Mouse (Mus musculus): Measurements from ENCODE around the gene Cilp2. TPM values are rescaled to one million over a fixed set of nuclear protein-coding genes. Genes with fewer than 3 reads are reported as not detected.

Gene Cilp2
- polyA plus RNA-seq, 1 experiment: 0.11 TPM

DNA sequence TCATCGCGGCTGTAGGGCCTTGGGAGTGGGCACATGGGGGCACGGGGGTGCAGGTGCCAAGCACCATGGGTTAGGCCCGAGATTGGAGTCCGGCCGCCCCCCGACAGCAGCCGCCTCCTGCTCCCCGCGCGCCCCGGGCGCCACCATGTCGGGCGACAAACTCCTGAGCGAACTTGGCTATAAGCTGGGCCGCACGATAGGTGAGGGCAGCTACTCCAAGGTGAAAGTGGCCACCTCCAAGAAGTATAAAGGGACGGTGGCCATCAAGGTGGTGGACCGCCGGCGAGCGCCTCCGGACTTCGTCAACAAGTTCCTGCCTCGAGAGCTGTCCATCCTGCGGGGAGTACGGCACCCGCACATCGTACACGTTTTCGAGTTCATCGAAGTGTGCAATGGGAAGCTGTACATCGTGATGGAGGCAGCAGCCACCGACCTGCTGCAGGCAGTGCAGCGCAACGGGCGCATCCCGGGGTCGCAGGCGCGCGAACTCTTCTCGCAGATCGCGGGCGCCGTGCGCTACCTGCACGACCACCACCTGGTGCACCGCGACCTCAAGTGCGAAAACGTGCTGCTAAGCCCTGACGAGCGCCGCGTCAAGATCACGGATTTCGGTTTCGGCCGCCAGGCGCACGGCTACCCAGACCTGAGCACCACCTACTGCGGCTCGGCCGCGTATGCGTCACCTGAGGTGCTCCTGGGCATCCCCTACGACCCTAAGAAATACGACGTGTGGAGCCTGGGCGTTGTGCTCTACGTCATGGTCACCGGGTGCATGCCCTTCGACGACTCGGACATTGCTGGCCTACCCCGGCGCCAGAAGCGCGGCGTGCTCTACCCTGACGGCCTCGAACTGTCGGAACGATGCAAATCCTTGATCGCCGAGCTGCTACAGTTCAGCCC is 14.9 kb upstream of the Cilp2 start, which contains the start of the genes Tssk6, Ndufa13 and Yjefn3:
TSS of gene Tssk6 (plus strand) at position 22 of the 900 bp plus-strand sequence.
TSS of gene Ndufa13 (minus strand) at position 396 of the 900 bp plus-strand sequence.
TSS of gene Yjefn3 (minus strand) at position 550 of the 900 bp plus-strand sequence.
- 4% methylated on average over 89 of the region's 89 CpGs for WGBS
- Histone ChIP-seq H3K36me3 (ENCODE audit: control insufficient read depth, insufficient read depth, low read length) (no peaks in the 10 kb centered on the region), H3K27me3 (ENCODE audit: control insufficient read depth, insufficient read depth, low read length) (no peaks in the 10 kb centered on the region), H3K4me3 (ENCODE audit: extremely low read depth, insufficient read depth, insufficient read length) (peak within 1 kb of the TSS; percentile 79), H3K27ac (ENCODE audit: insufficient read depth, low read length) (peak within 1 kb of the TSS; percentile 90), H3K4me1 (ENCODE audit: control insufficient read depth, insufficient read depth, insufficient read length) (peaks cover 11% of the 10 kb centered on the region)
- DNase-seq (ENCODE audit: low read depth in 1 of 2, low spot score in 2 of 2): peak in 1 of 2 experiments; percentile 24
- TF ChIP-seq POLR2A (IDR thresholded peaks at IDR 0.05; ENCODE audit: low read depth, low read length) (no peak), CTCF (IDR thresholded peaks at IDR 0.05; ENCODE audit: extremely low read depth, insufficient read depth, insufficient read length, insufficient replicate concordance) (no peak)

DNA sequence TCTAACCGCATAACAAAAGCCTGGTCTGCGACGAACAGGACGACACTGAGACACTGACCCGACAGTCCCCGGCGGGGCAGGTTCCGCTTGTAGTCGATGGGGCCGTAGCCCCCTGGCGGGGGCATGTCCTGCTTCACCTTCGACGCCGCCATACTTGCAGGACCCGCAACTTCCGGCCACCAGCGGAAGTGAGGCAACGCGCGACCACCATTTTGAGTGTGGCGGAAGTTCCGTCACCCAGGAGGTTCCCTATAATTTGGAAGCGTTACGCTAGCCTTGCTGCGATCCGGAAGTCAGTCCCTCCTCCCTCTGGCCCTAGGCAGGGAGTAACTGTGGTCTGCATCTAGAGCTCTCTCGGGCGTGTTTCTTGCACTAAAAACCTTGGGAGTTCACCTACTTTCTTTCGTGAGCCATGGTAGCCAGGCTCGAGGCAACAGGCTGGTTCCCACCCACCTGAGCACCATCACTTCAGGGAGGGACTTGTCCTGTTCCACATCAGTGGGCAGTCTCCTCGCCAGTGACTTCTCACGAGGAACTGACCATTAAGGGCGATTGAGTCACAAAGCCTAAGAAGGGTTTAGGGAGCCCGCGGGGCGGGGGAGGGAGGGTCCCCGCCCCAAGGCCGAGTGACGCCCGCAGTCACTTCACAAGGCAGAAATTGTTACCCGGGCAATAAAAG is 14.1 kb upstream of the Cilp2 start:
- H3K4me1 ChIP-seq (ENCODE audit: control insufficient read depth, insufficient read depth, insufficient read length): peaks cover 11% of the 10 kb centered on the region
- 1% methylated on average over 41 of the region's 41 CpGs for WGBS
- H3K27ac ChIP-seq (ENCODE audit: insufficient read depth, low read length): peak overlapping the region; percentile 90
- H3K36me3 ChIP-seq (ENCODE audit: control insufficient read depth, insufficient read depth, low read length): no peaks in the 10 kb centered on the region
- peak; percentile 85 for TF ChIP-seq POLR2A (IDR thresholded peaks at IDR 0.05; ENCODE audit: low read depth, low read length)
- peak; percentile 63 for TF ChIP-seq CTCF (IDR thresholded peaks at IDR 0.05; ENCODE audit: extremely low read depth, insufficient read depth, insufficient read length, insufficient replicate concordance)
- DNase-seq (ENCODE audit: low read depth in 1 of 2, low spot score in 2 of 2): peak; percentile 92 to 93
- H3K4me3 ChIP-seq (ENCODE audit: extremely low read depth, insufficient read depth, insufficient read length): peak overlapping the region; percentile 79
- H3K27me3 ChIP-seq (ENCODE audit: control insufficient read depth, insufficient read depth, low read length): no peaks in the 10 kb centered on the region

GRCm38 (mm10) chr8:69900895-69901451 is 13.5 kb upstream of the Cilp2 start:
- H3K4me1 ChIP-seq (ENCODE audit: control insufficient read depth, insufficient read depth, insufficient read length): peaks cover 11% of the 10 kb centered on the region
- no peak for DNase-seq (ENCODE audit: low read depth in 1 of 2, low spot score in 2 of 2)
- 6% methylated on average over 12 of the region's 12 CpGs for WGBS
- peak overlapping the region; percentile 79 for H3K4me3 ChIP-seq (ENCODE audit: extremely low read depth, insufficient read depth, insufficient read length)
- no peaks in the 10 kb centered on the region for H3K27me3 ChIP-seq (ENCODE audit: control insufficient read depth, insufficient read depth, low read length)
- H3K27ac ChIP-seq (ENCODE audit: insufficient read depth, low read length): peak overlapping the region; percentile 85
- H3K36me3 ChIP-seq (ENCODE audit: control insufficient read depth, insufficient read depth, low read length): no peaks in the 10 kb centered on the region; the same call in 1 of the 2 replicates
- TF ChIP-seq POLR2A (IDR thresholded peaks at IDR 0.05; ENCODE audit: low read depth, low read length) (no peak), CTCF (IDR thresholded peaks at IDR 0.05; ENCODE audit: extremely low read depth, insufficient read depth, insufficient read length, insufficient replicate concordance) (no peak)

- no peaks in the 10 kb centered on the region for H3K27me3 ChIP-seq (ENCODE audit: control insufficient read depth, insufficient read depth, low read length)
- H3K36me3 ChIP-seq (ENCODE audit: control insufficient read depth, insufficient read depth, low read length): peaks cover 1% of the 10 kb centered on the region; the same call in 1 of the 2 replicates
- H3K4me3 ChIP-seq (ENCODE audit: extremely low read depth, insufficient read depth, insufficient read length): no peak overlapping the region
- peaks cover 11% of the 10 kb centered on the region for H3K4me1 ChIP-seq (ENCODE audit: control insufficient read depth, insufficient read depth, insufficient read length)
- DNase-seq (ENCODE audit: low read depth in 1 of 2, low spot score in 2 of 2): no peak
- 93% methylated on average over 2 of the region's 2 CpGs for WGBS
- TF ChIP-seq CTCF (IDR thresholded peaks at IDR 0.05; ENCODE audit: extremely low read depth, insufficient read depth, insufficient read length, insufficient replicate concordance): no peak
- TF ChIP-seq POLR2A (IDR thresholded peaks at IDR 0.05; ENCODE audit: low read depth, low read length): no peak
- H3K27ac ChIP-seq (ENCODE audit: insufficient read depth, low read length): no peak overlapping the region
These were observed 12.4 kb upstream of the Cilp2 start for GRCm38 (mm10) chr8:69899876-69900275.

DNA sequence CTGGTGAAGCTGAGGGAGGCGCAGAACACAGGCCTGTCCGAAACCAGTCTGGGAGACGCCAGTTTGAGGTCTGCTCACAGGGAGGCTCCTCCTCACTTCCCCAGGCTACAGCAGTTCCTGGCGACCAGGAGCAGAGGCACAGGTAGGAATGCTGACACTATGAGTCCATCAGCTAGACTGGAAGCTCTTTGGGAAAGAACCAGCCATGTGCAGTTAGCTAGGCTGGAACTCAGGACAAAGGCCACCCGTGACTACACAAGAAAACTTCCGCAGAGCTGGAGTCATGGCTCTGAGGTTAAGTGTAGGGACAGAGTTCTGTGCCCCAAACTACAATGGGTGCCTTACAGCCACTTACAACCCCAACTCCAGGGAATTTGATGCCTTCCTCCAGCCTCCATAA is 10.4 kb upstream of the Cilp2 start:
- 89% methylated on average over 6 of the region's 6 CpGs for WGBS

GRCm38 (mm10) chr8:69895772-69896451 is 8.4 kb upstream of the Cilp2 start:
- DNase-seq (ENCODE audit: low read depth in 1 of 2, low spot score in 2 of 2): no peak
- WGBS: 85% methylated on average over 4 of the region's 4 CpGs
- no peak overlapping the region for H3K27ac ChIP-seq (ENCODE audit: insufficient read depth, low read length)
- no peak for TF ChIP-seq CTCF (IDR thresholded peaks at IDR 0.05; ENCODE audit: extremely low read depth, insufficient read depth, insufficient read length, insufficient replicate concordance)
- TF ChIP-seq POLR2A (IDR thresholded peaks at IDR 0.05; ENCODE audit: low read depth, low read length): no peak
- peaks cover 12% of the 10 kb centered on the region for H3K36me3 ChIP-seq (ENCODE audit: control insufficient read depth, insufficient read depth, low read length)
- no peaks in the 10 kb centered on the region for H3K27me3 ChIP-seq (ENCODE audit: control insufficient read depth, insufficient read depth, low read length)
- peaks cover 3% of the 10 kb centered on the region; the same call in 1 of the 2 replicates for H3K4me1 ChIP-seq (ENCODE audit: control insufficient read depth, insufficient read depth, insufficient read length)
- H3K4me3 ChIP-seq (ENCODE audit: extremely low read depth, insufficient read depth, insufficient read length): no peak overlapping the region

More for the DNA sequence above, 10.4 kb upstream of the Cilp2 start:
- no peak for TF ChIP-seq CTCF (IDR thresholded peaks at IDR 0.05; ENCODE audit: extremely low read depth, insufficient read depth, insufficient read length, insufficient replicate concordance)
- TF ChIP-seq POLR2A (IDR thresholded peaks at IDR 0.05; ENCODE audit: low read depth, low read length): no peak
- no peak overlapping the region for H3K27ac ChIP-seq (ENCODE audit: insufficient read depth, low read length)
- no peak overlapping the region for H3K4me3 ChIP-seq (ENCODE audit: extremely low read depth, insufficient read depth, insufficient read length)
- H3K36me3 ChIP-seq (ENCODE audit: control insufficient read depth, insufficient read depth, low read length): peaks cover 10% of the 10 kb centered on the region
- H3K4me1 ChIP-seq (ENCODE audit: control insufficient read depth, insufficient read depth, insufficient read length): peaks cover 11% of the 10 kb centered on the region
- no peak for DNase-seq (ENCODE audit: low read depth in 1 of 2, low spot score in 2 of 2)
- no peaks in the 10 kb centered on the region for H3K27me3 ChIP-seq (ENCODE audit: control insufficient read depth, insufficient read depth, low read length)

Measured in spleen, adult 2 months (tissue).